Mouse (Mus musculus): ENCODE data around the gene Sptb. TPM values are rescaled to one million over a fixed set of nuclear protein-coding genes. Genes with fewer than 3 reads are reported as not detected.

Gene Sptb
- total RNA-seq, 2 experiments from 2014 or later: 119 to 124 TPM

Small RNAs within 50 kb of the gene (microRNA-seq; reads per million reads assigned to microRNA genes)
- 0 reads per million in 2 experiments for gene Mir5135

Other genes starting within 250 kb of the Sptb start
- 10 to 100 TPM; 23.2 to 27.5 TPM for gene Plekhg3, start 179.7 kb downstream of the Sptb start, total RNA-seq (2021)
- 10 to 100 TPM; 38.0 to 39.8 TPM for gene Churc1, start 55.0 kb upstream of the Sptb start, total RNA-seq (2021)
- gene Fntb, start 55.0 kb upstream of the Sptb start, total RNA-seq (2021): 10 to 100 TPM; 25.1 to 25.8 TPM
- under 1 TPM in 1 of 2 experiments, not detected in 1; 0.20 TPM for gene Gpx2, start 85.0 kb upstream of the Sptb start, total RNA-seq (2021)
- gene Rab15, start 112.4 kb upstream of the Sptb start, total RNA-seq (2021): 100 to 1,000 TPM; 193 to 201 TPM